Comparison of ENCODE assay signal across 27 mouse cellular contexts in genomic region chr2:45700578-45700977, GRCm38 (mm10).
"Had no signal": no experiment of that assay in that cellular context is flagged by ENCODE, and none has a peak within 500 bp of the region (broad histone marks: within the 10 kb centered on the region; RNA-seq: fewer than 3 reads in every experiment).

No protein-coding gene starts in this region.

- ATAC-seq: forebrain, embryonic 16.5 days; hindbrain, embryonic 16.5 days; inflammation-experienced regulatory T-cells, adult 6 months; intestine, embryonic 15.5 days; intestine, postnatal 0 days had no signal

- H3K9ac ChIP-seq: heart, embryonic 13.5 days; heart, embryonic 15.5 days; hindbrain, embryonic 12.5 days; hindbrain, embryonic 14.5 days; intestine, embryonic 15.5 days; limb, embryonic 12.5 days; liver, embryonic 13.5 days; liver, embryonic 15.5 days had no signal

- H3K27me3 ChIP-seq: heart, embryonic 13.5 days; heart, embryonic 15.5 days; hindbrain, embryonic 12.5 days; intestine, embryonic 15.5 days; limb, embryonic 12.5 days; liver, embryonic 13.5 days; liver, embryonic 15.5 days had no signal

- H3K4me2 ChIP-seq: heart, embryonic 11.5 days; heart, embryonic 13.5 days; heart, embryonic 15.5 days; hindbrain, embryonic 12.5 days; hindbrain, embryonic 14.5 days; intestine, embryonic 15.5 days; limb, embryonic 12.5 days; liver, embryonic 11.5 days; liver, embryonic 13.5 days; liver, embryonic 15.5 days had no signal

- H3K36me3 ChIP-seq: heart, embryonic 13.5 days; heart, embryonic 15.5 days; hindbrain, embryonic 10.5 days; hindbrain, embryonic 12.5 days; intestine, embryonic 15.5 days; limb, embryonic 10.5 days; limb, embryonic 12.5 days; liver, embryonic 13.5 days; liver, embryonic 15.5 days had no signal

- H3K27ac ChIP-seq: gastrocnemius, adult 2 months; heart, adult 2 months; heart, embryonic 13.5 days; heart, embryonic 15.5 days; hindbrain, embryonic 10.5 days; hindbrain, embryonic 12.5 days; hindbrain, embryonic 14.5 days; intestine, embryonic 15.5 days; layer of hippocampus, adult 2 months; left cerebral cortex, adult 2 months; limb, embryonic 10.5 days; limb, embryonic 12.5 days; liver, embryonic 13.5 days; liver, embryonic 15.5 days had no signal

- H3K4me3 ChIP-seq: gastrocnemius, adult 2 months; heart, adult 2 months; heart, embryonic 13.5 days; heart, embryonic 15.5 days; hindbrain, embryonic 10.5 days; hindbrain, embryonic 12.5 days; intestine, embryonic 15.5 days; layer of hippocampus, adult 2 months; left cerebral cortex, adult 2 months; limb, embryonic 10.5 days; limb, embryonic 12.5 days; liver, embryonic 13.5 days; liver, embryonic 15.5 days had no signal

- H3K9me3 ChIP-seq: heart, embryonic 13.5 days; heart, embryonic 15.5 days; hindbrain, embryonic 10.5 days; hindbrain, embryonic 12.5 days; intestine, embryonic 15.5 days; limb, embryonic 10.5 days; limb, embryonic 12.5 days; liver, embryonic 13.5 days; liver, embryonic 15.5 days had no signal

- H3K4me1 ChIP-seq: heart, embryonic 15.5 days; hindbrain, embryonic 12.5 days; intestine, embryonic 15.5 days; liver, embryonic 13.5 days; liver, embryonic 15.5 days had no signal

- DNase-seq: gastrocnemius, adult 2 months; gastrocnemius, postnatal 10 days; gastrocnemius, postnatal 25 days; heart, adult 2 months; heart, postnatal 14 days; heart, postnatal 36 days; kidney, adult 18-20 months; kidney, postnatal 25 days; liver; liver, embryonic 13.5 days had no signal
